Mouse (Mus musculus) liver, embryonic 14.5 days (tissue): ENCODE measurements around the gene Ikzf2. TPM values are rescaled to one million over a fixed set of nuclear protein-coding genes. Genes with fewer than 3 reads are reported as not detected.

Experiments used
- ATAC-seq: fragments of 200-750 bp; cut with Nextera tagmentation; 2 replicates; pipeline ENCODE4 v1.8.0; 2017; ENCODE audit warnings: moderate number of reproducible peaks, mild to moderate bottlenecking, moderate library complexity; ENCODE audit not compliant: insufficient read depth
- DNase-seq, 3 experiments: peaks; one replicate each; pipeline ENCODE4 v3.0.0-alpha.2; 2012 to 2013; ENCODE audit warnings: low read depth in 3 of 3, low spot score in 3 of 3
- H3K27ac ChIP-seq: fragments of 300-500 bp; sonication (generic); 2 replicates; pipeline ENCODE4 v1.5.1; 2014; ENCODE audit warnings: moderate library complexity, mild to moderate bottlenecking, control low read depth, inconsistent platforms
- H3K27me3 ChIP-seq: fragments of 300-500 bp; sonication (generic); 2 replicates; pipeline ENCODE4 v1.6.1; 2014; ENCODE audit warnings: mild to moderate bottlenecking, low read length, moderate library complexity; ENCODE audit not compliant: control insufficient read depth, insufficient read depth
- H3K36me3 ChIP-seq: fragments of 300-500 bp; sonication (generic); replicated peaks from 2 replicates; pipeline ENCODE4 v1.6.1; 2014; ENCODE audit warnings: low read depth; ENCODE audit not compliant: control insufficient read depth, insufficient read depth
- H3K4me1 ChIP-seq, 2 experiments: fragments of 200-500 bp in 1 of 2; fragments of 300-500 bp in 1 of 2; sonication (generic) in 1 of 2; replicated peaks; 2 replicates each; pipeline ENCODE4 v1.6.1; 2012 to 2014; ENCODE audit warnings: antibody characterized with exemption in 1 of 2, inconsistent platforms in 1 of 2, low read length in 1 of 2; ENCODE audit not compliant: control insufficient read depth in 2 of 2, insufficient read depth in 2 of 2
- H3K4me2 ChIP-seq: fragments of 300-500 bp; sonication (generic); 2 replicates; pipeline ENCODE4 v1.6.1; 2014; ENCODE audit warnings: low read depth, mild to moderate bottlenecking, control low read depth, moderate library complexity
- H3K4me3 ChIP-seq, 2 experiments: fragments of 200-500 bp in 1 of 2; fragments of 300-500 bp in 1 of 2; sonication (generic) in 1 of 2; 2 replicates each; pipeline ENCODE4 v1.5.1; 2012 to 2014; ENCODE audit warnings: low read depth in 2 of 2, low read length in 2 of 2, mild to moderate bottlenecking in 2 of 2, control low read depth in 1 of 2, inconsistent platforms in 1 of 2, moderate library complexity in 1 of 2; ENCODE audit not compliant: insufficient read depth in 1 of 2
- H3K9ac ChIP-seq: fragments of 300-500 bp; sonication (generic); replicated peaks from 2 replicates; pipeline ENCODE4 v1.6.1; 2014; ENCODE audit warnings: mild to moderate bottlenecking, control low read depth, moderate library complexity
- H3K9me3 ChIP-seq: fragments of 300-500 bp; sonication (generic); 2 replicates; pipeline ENCODE4 v1.6.1; 2016; ENCODE audit warnings: low read length, mixed read lengths; ENCODE audit not compliant: control insufficient read depth
- CTCF ChIP-seq: IDR thresholded peaks from 2 replicates; pipeline ENCODE4 v1.5.1; 2016; ENCODE audit warnings: antibody characterized with exemption, low read depth, control low read depth
- EP300 ChIP-seq: IDR thresholded peaks from 2 replicates; pipeline ENCODE4 v1.6.1; 2016; ENCODE audit warnings: antibody characterized with exemption, low read depth
- WGBS: fragments of 180-500 bp; shearing (Covaris S2); extraction: QIAGEN DNeasy Blood & Tissue Kit; methylation state at CpG from one replicate; pipeline ENCODE4 v1.1.7; 2014; ENCODE audit not compliant: insufficient replicate concordance; 5-methylcytosine and 5-hydroxymethylcytosine counted together
- polyA plus RNA-seq, 2 experiments: library from polyadenylated mRNA; depleted of rRNA in 1 of 2; stranded (reverse) in 1 of 2; unstranded in 1 of 2; fragments of >200 nt; fragmentation: Nextera tagmentation in 1 of 2; extraction: Ambion mirVana in 1 of 2; gene quantifications; 2 replicates each; pipeline versions ENCODE4 v1.2.1 to v1.2.3; 2012 to 2014

Ikzf2 gene
- polyA plus RNA-seq, 2 experiments = 0.19 to 0.30 TPM

DNA sequence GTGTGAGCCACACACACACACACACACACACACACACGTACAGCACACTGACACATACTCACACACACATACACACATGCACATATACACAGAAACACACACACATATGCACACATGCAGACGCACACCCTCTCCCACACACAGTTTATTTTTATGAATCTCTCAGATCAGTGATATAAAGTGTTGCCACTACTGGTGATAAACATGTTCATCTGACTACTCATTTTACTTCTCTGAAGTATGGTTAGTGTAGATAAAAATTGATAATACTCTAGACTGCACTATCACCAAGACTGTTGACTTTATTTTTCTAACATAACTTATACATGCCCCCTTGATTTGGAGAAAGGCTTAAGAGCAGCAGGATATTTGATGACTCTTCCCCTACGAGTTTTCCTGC is 144.5 kb downstream of the Ikzf2 start:
- WGBS = 30% methylated on average over 3 of the region's 3 CpGs
- ATAC-seq (peak; percentile 65), DNase-seq (peak in 1 of 3 experiments; percentile 24)
- Histone ChIP-seq H3K9ac (no peak overlapping the region), H3K36me3 (no peaks in the 10 kb centered on the region), H3K4me2 (peak overlapping the region; percentile 18; the same call in 1 of the 2 replicates), H3K4me3 (no peak overlapping the region), H3K27ac (peak overlapping the region; percentile 50), H3K9me3 (no peaks in the 10 kb centered on the region), H3K27me3 (no peaks in the 10 kb centered on the region), H3K4me1 (peaks cover 38 to 43% of the 10 kb centered on the region in 2 experiments)
- TF ChIP-seq EP300 (peak; percentile 74), CTCF (no peak)

DNA sequence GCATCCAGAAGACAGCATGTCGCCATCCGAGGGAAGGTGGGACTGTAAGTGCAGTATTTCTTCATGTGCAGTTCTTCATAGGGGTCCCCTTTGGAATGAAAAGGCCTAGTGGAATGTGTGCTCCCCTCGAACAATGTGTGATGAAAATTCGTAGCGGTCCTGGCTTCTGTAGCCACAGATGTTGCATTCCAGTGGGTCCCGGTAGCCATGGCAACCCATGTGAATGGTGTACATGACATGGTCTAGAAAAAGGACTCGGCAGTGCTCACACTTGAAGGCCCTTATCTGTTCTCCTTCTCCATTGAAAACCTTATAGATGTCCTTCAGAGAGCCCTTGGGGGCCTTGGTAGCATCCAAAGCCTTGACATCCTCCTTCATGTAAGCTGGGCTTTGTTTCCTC is 148.4 kb downstream of the Ikzf2 start:
- DNase-seq (no peak), ATAC-seq (no peak)
- H3K9ac ChIP-seq = no peak overlapping the region
- TF ChIP-seq EP300 = no peak
- TF ChIP-seq CTCF = no peak
- H3K27ac ChIP-seq = no peak overlapping the region
- peaks cover 12 to 14% of the 10 kb centered on the region in 2 experiments for H3K4me1 ChIP-seq
- H3K9me3 ChIP-seq = no peaks in the 10 kb centered on the region
- 78% methylated on average over 7 of the region's 7 CpGs for WGBS
- H3K4me3 ChIP-seq = no peak overlapping the region
- no peak overlapping the region for H3K4me2 ChIP-seq
- H3K36me3 ChIP-seq = no peaks in the 10 kb centered on the region
- no peaks in the 10 kb centered on the region for H3K27me3 ChIP-seq

GRCm38 (mm10) chr1:69537619-69538018 is 149.4 kb downstream of the Ikzf2 start:
- 59% methylated on average over 3 of the region's 3 CpGs for WGBS
- no peak for TF ChIP-seq EP300
- no peak for TF ChIP-seq CTCF
- H3K4me3 ChIP-seq = no peak overlapping the region
- H3K27me3 ChIP-seq = no peaks in the 10 kb centered on the region
- ATAC-seq = no peak
- H3K4me1 ChIP-seq = peaks cover 5 to 6% of the 10 kb centered on the region in 2 experiments
- no peak overlapping the region for H3K4me2 ChIP-seq
- no peaks in the 10 kb centered on the region for H3K36me3 ChIP-seq
- no peak overlapping the region for H3K27ac ChIP-seq
- no peak for DNase-seq
- H3K9ac ChIP-seq = no peak overlapping the region
- no peaks in the 10 kb centered on the region for H3K9me3 ChIP-seq

DNA sequence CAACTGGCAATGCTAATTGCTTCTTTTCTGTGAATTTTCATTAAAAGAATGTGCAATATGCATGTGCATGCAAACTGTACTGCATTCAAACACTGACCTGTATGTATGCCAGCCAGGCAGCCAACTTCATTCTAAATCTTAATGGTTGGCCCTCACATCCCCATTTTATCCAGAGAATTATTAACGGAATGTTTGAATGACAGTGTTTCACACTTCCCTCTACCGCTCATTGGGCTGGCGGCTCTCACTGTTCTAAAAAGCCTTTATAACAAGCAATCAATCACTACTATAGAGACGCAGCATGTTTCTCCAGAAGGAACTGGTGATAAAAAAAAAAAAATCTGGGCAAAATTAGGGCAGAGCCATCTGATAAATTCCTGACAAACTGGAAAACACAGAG is 151.5 kb downstream of the Ikzf2 start:
- Histone ChIP-seq H3K9me3 (no peaks in the 10 kb centered on the region), H3K4me2 (no peak overlapping the region), H3K36me3 (no peaks in the 10 kb centered on the region), H3K4me1 (no peaks in the 10 kb centered on the region), H3K27ac (no peak overlapping the region), H3K4me3 (no peak overlapping the region), H3K27me3 (no peaks in the 10 kb centered on the region), H3K9ac (no peak overlapping the region)
- TF ChIP-seq EP300 (no peak), CTCF (no peak)
- DNase-seq (no peak), ATAC-seq (no peak)
- WGBS = 71% methylated on average over 4 of the region's 4 CpGs

DNA sequence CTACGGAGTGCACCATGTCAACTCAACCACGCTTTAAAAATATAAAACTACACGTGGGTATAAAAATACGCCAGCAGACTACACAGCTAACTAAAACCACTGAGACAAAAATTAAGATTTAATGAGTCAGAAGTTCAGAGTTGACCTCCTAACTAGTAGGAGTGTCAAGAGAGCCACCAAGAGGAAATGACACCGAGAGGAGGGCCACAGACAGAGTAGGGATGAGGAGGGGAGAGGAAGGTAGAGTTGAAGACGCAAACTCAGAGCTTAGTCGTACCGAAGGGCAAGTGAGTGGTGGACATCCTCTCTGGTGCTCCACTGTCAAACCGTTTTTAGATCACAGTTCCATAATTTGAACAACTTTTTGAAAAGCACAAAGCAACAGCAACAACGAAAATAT is 154.0 kb downstream of the Ikzf2 start:
- WGBS = 77% methylated on average over 10 of the region's 10 CpGs
- Histone ChIP-seq H3K9me3 (no peaks in the 10 kb centered on the region), H3K4me1 (no peaks in the 10 kb centered on the region), H3K4me2 (no peak overlapping the region), H3K27me3 (no peaks in the 10 kb centered on the region), H3K27ac (no peak overlapping the region), H3K36me3 (no peaks in the 10 kb centered on the region), H3K4me3 (no peak overlapping the region), H3K9ac (no peak overlapping the region)
- no peak for DNase-seq
- ATAC-seq = no peak
- TF ChIP-seq CTCF = no peak
- no peak for TF ChIP-seq EP300
